Mouse (Mus musculus) ES-Bruce4 (cell line): ENCODE data around the gene Ago1.
A peak's percentile ranks its signal among the peaks of the same experiment; 100 is the strongest.

Experiments
- CTCF ChIP-seq: IDR thresholded peaks from one replicate; pipeline ENCODE4 v1.8.1; 2011; ENCODE audit warnings: low read depth, low read length
- EP300 ChIP-seq: IDR thresholded peaks from 2 replicates; pipeline ENCODE4 v1.6.1; 2011; ENCODE audit warnings: low read depth, low read length; ENCODE audit not compliant: insufficient read depth
- POLR2A ChIP-seq: IDR thresholded peaks from one replicate; pipeline ENCODE4 v1.8.1; 2011; ENCODE audit warnings: low read length; ENCODE audit not compliant: insufficient read depth

- TF ChIP-seq POLR2A (no peak), CTCF (no peak), EP300 (peak; percentile 81)
Measured at GRCm38 (mm10) chr4:126464892-126465235, 3.5 kb downstream of the Ago1 start.
